Mouse (Mus musculus) ES-E14 (cell line): ENCODE results near the gene Ahdc1.

ENCODE experiments used
- CHD2 ChIP-seq: IDR thresholded peaks from 2 replicates; pipeline ENCODE4 v1.6.1; 2014; ENCODE audit warnings: mild to moderate bottlenecking, low read depth, low read length, inconsistent platforms
- HCFC1 ChIP-seq: IDR thresholded peaks from 2 replicates; pipeline ENCODE4 v1.6.1; 2012; ENCODE audit warnings: low read length, inconsistent platforms, borderline replicate concordance; ENCODE audit not compliant: insufficient read depth
- MAFK ChIP-seq: IDR thresholded peaks from 2 replicates; pipeline ENCODE4 v1.6.1; 2014; ENCODE audit warnings: mild to moderate bottlenecking, low read depth, low read length, inconsistent platforms; ENCODE audit not compliant: insufficient read depth
- ZC3H11A ChIP-seq: IDR thresholded peaks from 2 replicates; pipeline ENCODE4 v1.6.1; 2012; ENCODE audit warnings: low read depth, mild to moderate bottlenecking, inconsistent platforms, low read length, borderline replicate concordance
- ZNF384 ChIP-seq: IDR thresholded peaks from 2 replicates; pipeline ENCODE4 v1.6.1; 2012; ENCODE audit warnings: low read depth, low read length, inconsistent platforms

DNA sequence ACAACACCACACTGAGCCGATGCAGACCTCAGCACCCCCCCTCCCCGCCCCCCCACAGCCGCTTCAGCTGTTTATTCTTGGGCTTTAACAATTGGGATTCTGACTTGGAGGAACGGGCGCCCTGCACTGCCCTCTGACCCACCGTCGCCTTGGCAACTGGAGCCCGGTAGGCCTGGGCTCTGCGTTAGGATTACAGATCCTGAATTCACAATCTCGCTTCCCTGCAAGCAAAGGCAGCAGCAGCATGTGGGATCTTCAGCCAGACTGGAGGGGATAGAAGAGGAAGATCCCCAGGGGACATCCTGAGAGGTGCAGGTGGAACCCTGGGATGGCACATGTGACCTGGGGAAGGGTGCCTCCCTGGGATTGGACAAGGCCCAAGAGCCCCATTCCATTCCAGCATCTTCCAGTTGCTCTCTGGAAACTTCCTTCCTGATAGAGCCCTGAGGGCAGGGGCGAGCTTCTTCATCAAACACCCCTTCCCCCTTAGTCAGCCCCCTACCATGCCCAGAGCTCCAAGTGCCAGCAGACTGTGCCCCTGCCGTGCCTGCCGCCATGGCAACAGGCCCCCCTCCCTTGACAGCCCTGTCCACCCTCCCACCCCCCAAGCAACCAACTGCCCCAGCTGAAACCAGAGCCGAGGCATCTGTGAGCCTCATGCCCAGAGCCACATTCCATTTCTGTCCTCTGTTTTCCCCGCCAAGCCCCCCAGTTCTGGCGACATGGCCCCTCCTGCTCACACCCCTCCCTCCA is 36.5 kb downstream of the Ahdc1 start:
- TF ChIP-seq ZC3H11A (no peak), MAFK (no peak), CHD2 (no peak), ZNF384 (no peak), HCFC1 (no peak)
